Mouse (Mus musculus) G1E (cell line): Measurements from ENCODE around the gene Btn1a1. TPM values are rescaled to one million over a fixed set of nuclear protein-coding genes. Genes with fewer than 3 reads are reported as not detected.
A peak's percentile ranks its signal among the peaks of the same experiment; 100 is the strongest.

ENCODE experiments used
- ATAC-seq: 2 replicates; pipeline ENCODE4 v1.8.0; 2016; ENCODE audit warnings: mild to moderate bottlenecking; ENCODE audit not compliant: insufficient number of reproducible peaks, poor library complexity, low FRiP score, severe bottlenecking; ENCODE audit errors: extremely low read depth
- DNase-seq: peaks from one replicate; pipeline ENCODE4 v3.0.0; 2012; ENCODE audit warnings: low spot score
- H3K27me3 ChIP-seq: 2 replicates; pipeline ENCODE4 v1.6.1; 2012; ENCODE audit warnings: mild to moderate bottlenecking, low read length, inconsistent platforms; ENCODE audit not compliant: insufficient read depth
- H3K36me3 ChIP-seq: replicated peaks from 2 replicates; pipeline ENCODE3; 2012; ENCODE audit warnings: mild to moderate bottlenecking, inconsistent platforms
- H3K4me1 ChIP-seq: 2 replicates; pipeline ENCODE4 v1.6.1; 2012; ENCODE audit warnings: low read depth, low read length, inconsistent platforms, mixed read lengths; ENCODE audit not compliant: insufficient read depth
- H3K4me3 ChIP-seq: 2 replicates; pipeline ENCODE4 v1.5.1; 2012; ENCODE audit warnings: low read depth, mild to moderate bottlenecking, inconsistent platforms, low read length, moderate library complexity, mixed read lengths
- H3K9me3 ChIP-seq: replicated peaks from 2 replicates; pipeline ENCODE4 v1.6.1; 2012; ENCODE audit warnings: inconsistent platforms
- CTCF ChIP-seq: IDR thresholded peaks from 2 replicates; pipeline ENCODE4 v1.5.1; 2012; ENCODE audit warnings: low read depth, low read length, inconsistent platforms, mixed read lengths
- GATA1 ChIP-seq: IDR thresholded peaks from 2 replicates; pipeline ENCODE4 v1.6.1; 2012; ENCODE audit warnings: borderline replicate concordance, low read length, inconsistent platforms, mixed read lengths
- GATA2 ChIP-seq: IDR thresholded peaks from 2 replicates; pipeline ENCODE4 v1.6.1; 2012; ENCODE audit warnings: low read depth, low read length, inconsistent platforms, borderline replicate concordance
- POLR2AphosphoS5 ChIP-seq: IDR thresholded peaks from 2 replicates; pipeline ENCODE4 v1.6.1; 2012; ENCODE audit warnings: low read depth, low read length, inconsistent platforms; ENCODE audit not compliant: insufficient replicate concordance
- TAL1 ChIP-seq: conservative IDR thresholded peaks from 2 replicates; pipeline ENCODE4 v1.6.1; 2012; ENCODE audit warnings: low read depth, low read length, inconsistent platforms, mixed read lengths
- polyA plus RNA-seq: library from polyadenylated mRNA; stranded (reverse); fragments of >175 nt; gene quantifications from 2 replicates; pipeline ENCODE4 v1.2.3, GENCODE M21; 2012
- total RNA-seq, 2 experiments: library from RNA; stranded (forward) in 1 of 2; stranded (reverse) in 1 of 2; fragments of 200-1000 nt in 1 of 2; fragments of >200 nt in 1 of 2; fragmentation: Nextera tagmentation in 1 of 2; gene quantifications; 2 replicates each; pipeline ENCODE4 v1.2.3; 2014 to 2017

Btn1a1 gene
- total and polyA plus RNA-seq, 3 experiments = 0.80 to 31.6 (median 0.82) TPM

- DNase-seq (no peak), ATAC-seq (no peak)
- Histone ChIP-seq H3K36me3 (no peaks in the 10 kb centered on the region), H3K27me3 (peaks cover 14% of the 10 kb centered on the region), H3K4me1 (peaks cover 36% of the 10 kb centered on the region), H3K9me3 (no peaks in the 10 kb centered on the region), H3K4me3 (no peak overlapping the region; the same call in 1 of the 2 replicates)
- TF ChIP-seq CTCF (no peak), TAL1 (no peak), POLR2AphosphoS5 (no peak), GATA2 (no peak), GATA1 (no peak)
Observed at GRCm38 (mm10) chr13:23499943-23500342, 34.2 kb upstream of the Btn1a1 start.

- no peak for DNase-seq
- H3K36me3 ChIP-seq = no peaks in the 10 kb centered on the region
- H3K27me3 ChIP-seq = peaks cover 20% of the 10 kb centered on the region
- no peak overlapping the region for H3K4me3 ChIP-seq
- H3K9me3 ChIP-seq = no peaks in the 10 kb centered on the region
- no peak for TF ChIP-seq GATA1
- TF ChIP-seq CTCF = no peak
- no peak for TF ChIP-seq GATA2
- TF ChIP-seq TAL1 = no peak
- TF ChIP-seq POLR2AphosphoS5 = no peak
- H3K4me1 ChIP-seq = peaks cover 28% of the 10 kb centered on the region
- no peak for ATAC-seq
Observed at GRCm38 (mm10) chr13:23498653-23499052, 33.0 kb upstream of the Btn1a1 start.

GRCm38 (mm10) chr13:23497656-23498321, 32.1 kb upstream of the Btn1a1 start:
- no peaks in the 10 kb centered on the region for H3K9me3 ChIP-seq
- no peak for DNase-seq
- H3K4me3 ChIP-seq = peak overlapping the region; percentile 13; the same call in 1 of the 2 replicates
- no peaks in the 10 kb centered on the region for H3K36me3 ChIP-seq
- no peak for ATAC-seq
- H3K4me1 ChIP-seq = peaks cover 24% of the 10 kb centered on the region
- H3K27me3 ChIP-seq = peaks cover 20% of the 10 kb centered on the region
- TF ChIP-seq GATA2 (no peak), POLR2AphosphoS5 (no peak), TAL1 (no peak), CTCF (no peak), GATA1 (no peak)

GRCm38 (mm10) chr13:23495526-23495925, 29.8 kb upstream of the Btn1a1 start:
- Histone ChIP-seq H3K27me3 (peaks cover 20% of the 10 kb centered on the region), H3K4me1 (peaks cover 27% of the 10 kb centered on the region), H3K9me3 (no peaks in the 10 kb centered on the region), H3K36me3 (no peaks in the 10 kb centered on the region), H3K4me3 (no peak overlapping the region)
- TF ChIP-seq POLR2AphosphoS5 (no peak), GATA1 (no peak), GATA2 (no peak), TAL1 (no peak), CTCF (no peak)
- no peak for ATAC-seq
- DNase-seq = no peak

GRCm38 (mm10) chr13:23491990-23492389, 26.3 kb upstream of the Btn1a1 start:
- Histone ChIP-seq H3K4me1 (peaks cover 23% of the 10 kb centered on the region), H3K4me3 (no peak overlapping the region), H3K36me3 (no peaks in the 10 kb centered on the region), H3K9me3 (no peaks in the 10 kb centered on the region), H3K27me3 (peaks cover 36% of the 10 kb centered on the region)
- DNase-seq = no peak
- ATAC-seq = no peak
- TF ChIP-seq TAL1 (no peak), CTCF (no peak), GATA2 (no peak), POLR2AphosphoS5 (no peak), GATA1 (no peak)

GRCm38 (mm10) chr13:23491263-23491662, 25.6 kb upstream of the Btn1a1 start:
- Histone ChIP-seq H3K9me3 (no peaks in the 10 kb centered on the region), H3K4me1 (peaks cover 23% of the 10 kb centered on the region), H3K27me3 (peaks cover 39% of the 10 kb centered on the region), H3K36me3 (no peaks in the 10 kb centered on the region), H3K4me3 (no peak overlapping the region)
- TF ChIP-seq CTCF = no peak
- no peak for TF ChIP-seq GATA2
- no peak for TF ChIP-seq GATA1
- TF ChIP-seq POLR2AphosphoS5 = no peak
- no peak for TF ChIP-seq TAL1
- no peak for ATAC-seq
- no peak for DNase-seq
